Mouse (Mus musculus) forebrain, embryonic 10.5 days (tissue): ENCODE data around the gene Orm3. TPM values are rescaled to one million over a fixed set of nuclear protein-coding genes. Genes with fewer than 3 reads are reported as not detected.

ENCODE experiments used
- DNase-seq: peaks from one replicate; pipeline ENCODE4 v3.0.0-alpha.2; 2017; ENCODE audit warnings: low spot score; ENCODE audit errors: extremely low spot score
- H3K27ac ChIP-seq: fragments of 300-500 bp; sonication (generic); 2 replicates; pipeline ENCODE4 v1.5.1; 2016; ENCODE audit warnings: mild to moderate bottlenecking
- H3K27me3 ChIP-seq: fragments of 300-500 bp; sonication (generic); 2 replicates; pipeline ENCODE4 v1.6.1; 2016; ENCODE audit warnings: mild to moderate bottlenecking; ENCODE audit not compliant: poor library complexity, severe bottlenecking
- H3K36me3 ChIP-seq: fragments of 300-500 bp; sonication (generic); replicated peaks from 2 replicates; pipeline ENCODE4 v1.6.1; 2016; ENCODE audit warnings: mild to moderate bottlenecking, moderate library complexity
- H3K4me1 ChIP-seq: fragments of 300-500 bp; sonication (generic); 2 replicates; pipeline ENCODE4 v1.6.1; 2016
- H3K4me3 ChIP-seq: fragments of 300-500 bp; sonication (generic); 2 replicates; pipeline ENCODE4 v1.5.1; 2016; ENCODE audit warnings: mild to moderate bottlenecking, moderate library complexity
- H3K9me3 ChIP-seq: fragments of 300-500 bp; sonication (generic); 2 replicates; pipeline ENCODE4 v1.6.1; 2016; ENCODE audit warnings: mild to moderate bottlenecking, moderate library complexity
- WGBS: fragments of 180-500 bp; shearing (Covaris S2); methylation state at CpG from one replicate; pipeline ENCODE4 v1.1.7; 2016; 5-methylcytosine and 5-hydroxymethylcytosine counted together
- polyA plus RNA-seq: library from polyadenylated mRNA; unstranded; fragments of >200 nt; fragmentation: Nextera tagmentation; extraction: Ambion mirVana; gene quantifications from 2 replicates; pipeline ENCODE4 v1.2.1, GENCODE M21; 2016

The Orm3 gene
- polyA plus RNA-seq, 1 experiment from 2014 or later: not detected

DNA sequence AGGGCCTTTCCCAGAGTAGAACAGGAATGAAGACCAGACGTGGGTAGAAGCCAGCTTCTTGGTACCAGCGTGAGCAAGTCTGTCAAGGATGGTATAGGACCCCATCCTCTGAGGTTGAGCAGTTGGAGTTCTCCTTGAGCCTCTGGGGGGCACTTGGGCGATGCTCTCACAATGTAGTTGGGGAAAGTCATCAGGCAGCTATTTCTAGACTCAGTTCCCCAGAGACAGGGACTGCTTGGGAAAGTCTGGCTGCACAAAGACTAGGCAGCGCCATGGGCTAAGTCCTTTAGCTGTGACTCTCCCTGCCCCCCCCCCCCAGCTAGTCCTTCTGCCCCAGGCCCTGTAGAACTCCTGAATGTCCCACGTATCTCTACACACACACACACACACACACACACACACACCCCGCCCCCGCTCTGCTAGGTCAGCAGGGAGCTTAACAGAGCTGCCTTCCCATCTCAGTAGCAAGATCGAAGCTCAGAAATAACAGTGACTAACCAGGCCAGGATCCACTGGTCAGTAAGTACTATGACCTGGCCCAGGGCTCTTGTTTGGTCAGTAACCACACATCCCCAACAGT is 43.8 kb downstream of the Orm3 start:
- no peak for DNase-seq
- H3K9me3 ChIP-seq: no peaks in the 10 kb centered on the region
- H3K27me3 ChIP-seq: no peaks in the 10 kb centered on the region
- 75% methylated on average over 8 of the region's 8 CpGs for WGBS
- H3K27ac ChIP-seq: peak overlapping the region; percentile 48; the same call in 1 of the 2 replicates
- peaks cover 56% of the 10 kb centered on the region for H3K4me1 ChIP-seq
- peaks cover 21% of the 10 kb centered on the region for H3K36me3 ChIP-seq
- H3K4me3 ChIP-seq: no peak overlapping the region

DNA sequence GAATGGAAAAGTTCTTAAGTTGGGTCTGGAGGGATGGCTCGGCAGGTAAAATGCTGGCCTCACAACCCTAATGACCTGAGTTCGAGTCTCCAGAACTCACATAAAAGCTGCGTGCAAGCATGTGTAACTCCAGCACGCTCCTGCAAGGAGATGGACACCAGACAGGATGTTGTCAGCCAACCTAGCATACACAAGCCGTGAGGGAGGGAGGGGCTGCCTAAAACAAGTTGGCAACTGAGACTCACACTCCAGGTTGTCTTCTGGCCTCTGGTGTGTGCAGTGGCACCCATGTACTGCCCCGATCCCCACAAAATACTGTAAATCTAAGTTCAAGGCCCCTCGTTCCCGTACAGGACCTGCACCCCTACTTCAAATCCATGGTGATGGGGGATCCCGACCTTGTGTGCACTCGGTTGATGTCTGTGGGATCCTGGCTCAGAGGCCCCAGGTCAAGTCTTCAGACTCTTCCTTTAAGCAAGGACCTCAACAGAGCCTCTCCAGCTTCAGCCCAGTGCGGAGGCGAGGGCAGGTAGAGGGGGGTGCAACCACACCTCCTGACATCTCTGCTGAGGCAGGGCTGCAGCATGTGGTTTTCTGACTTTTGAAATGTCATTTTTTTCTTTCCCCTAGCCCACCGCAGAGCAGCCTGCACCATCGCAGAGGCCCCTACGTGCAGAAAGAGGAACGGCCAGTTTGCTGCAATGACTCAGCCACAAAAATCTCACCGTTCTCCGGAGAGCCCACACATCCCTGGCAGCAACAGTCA is 44.8 kb downstream of the Orm3 start:
- Histone ChIP-seq H3K4me3 (no peak overlapping the region), H3K9me3 (no peaks in the 10 kb centered on the region), H3K27ac (no peak overlapping the region), H3K27me3 (no peaks in the 10 kb centered on the region), H3K36me3 (peaks cover 11% of the 10 kb centered on the region), H3K4me1 (peaks cover 65% of the 10 kb centered on the region)
- WGBS: 92% methylated on average over 18 of the region's 18 CpGs
- no peak for DNase-seq

DNA sequence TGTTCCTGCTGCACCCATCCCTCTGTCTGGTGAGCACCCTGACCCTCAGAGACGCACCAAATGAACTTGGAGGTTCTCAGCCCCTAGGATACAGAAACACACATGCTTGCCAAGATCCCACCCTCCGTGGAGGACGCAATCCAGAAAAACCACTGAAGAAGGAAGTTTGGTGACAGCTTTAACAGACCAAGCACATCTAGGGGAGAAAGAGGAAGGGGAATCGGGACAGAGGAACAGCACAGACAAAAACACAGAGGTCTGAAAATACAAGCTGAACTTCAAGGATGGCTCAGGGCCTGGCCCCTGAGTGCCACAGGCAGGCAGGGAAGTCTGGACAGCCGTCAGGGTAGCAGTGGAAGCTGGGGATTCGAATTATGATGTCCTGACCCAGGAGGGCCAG is 45.7 kb downstream of the Orm3 start:
- Histone ChIP-seq H3K9me3 (no peaks in the 10 kb centered on the region), H3K36me3 (peaks cover 9% of the 10 kb centered on the region), H3K27ac (0 out of 2 replicates have a peak overlapping the region, but pooled peaks have one; percentile 89), H3K4me1 (peaks cover 67% of the 10 kb centered on the region), H3K27me3 (no peaks in the 10 kb centered on the region), H3K4me3 (no peak overlapping the region)
- WGBS: 93% methylated on average over 6 of the region's 6 CpGs
- no peak for DNase-seq

DNA sequence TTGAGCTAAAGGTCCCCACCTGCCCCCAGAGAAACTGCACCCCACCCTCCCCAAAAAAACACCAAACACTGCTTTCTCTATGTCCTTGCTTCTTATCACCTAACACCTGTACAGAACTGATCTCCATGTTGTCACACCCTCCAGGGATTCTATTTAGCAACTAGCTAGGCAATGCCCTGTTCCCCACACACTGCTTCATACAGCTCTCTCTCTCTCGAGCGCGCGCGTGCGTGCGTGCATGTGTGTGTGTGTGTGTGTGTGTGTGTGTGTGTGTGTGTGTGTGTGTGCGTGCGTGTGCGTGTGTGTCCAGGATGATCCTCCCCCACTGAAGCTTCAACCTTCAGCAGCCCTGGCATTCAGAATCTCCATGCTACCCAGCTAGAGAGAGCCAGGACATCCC is 46.1 kb downstream of the Orm3 start:
- Histone ChIP-seq H3K4me1 (peaks cover 67% of the 10 kb centered on the region), H3K27ac (peak overlapping the region; percentile 89), H3K9me3 (no peaks in the 10 kb centered on the region), H3K27me3 (no peaks in the 10 kb centered on the region), H3K4me3 (peak overlapping the region; percentile 43; the same call in 1 of the 2 replicates), H3K36me3 (peaks cover 9% of the 10 kb centered on the region)
- no peak for DNase-seq
- 92% methylated on average over 10 of the region's 10 CpGs for WGBS

DNA sequence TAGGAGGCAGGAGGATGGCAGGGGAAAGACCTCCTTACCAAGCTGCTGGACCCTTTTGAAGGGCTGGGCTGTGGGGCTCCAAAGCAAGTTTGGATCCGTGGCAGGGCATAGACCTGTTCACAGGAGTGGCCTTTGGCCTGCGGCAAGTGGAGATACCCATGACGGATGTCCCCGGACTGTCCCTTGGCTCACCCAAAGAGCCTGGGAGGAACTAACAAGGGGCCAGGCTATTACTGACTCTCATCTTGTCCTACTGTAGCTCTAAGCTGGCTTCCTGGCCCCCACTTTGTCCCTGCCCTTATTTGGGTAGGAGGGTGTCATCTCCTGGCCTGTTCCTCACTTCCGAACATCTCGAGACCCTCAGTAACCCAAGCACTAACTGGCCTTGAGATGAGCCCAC is 46.6 kb downstream of the Orm3 start:
- Histone ChIP-seq H3K4me1 (peaks cover 67% of the 10 kb centered on the region), H3K36me3 (peaks cover 5% of the 10 kb centered on the region), H3K9me3 (no peaks in the 10 kb centered on the region), H3K27me3 (no peaks in the 10 kb centered on the region), H3K4me3 (peak overlapping the region; percentile 43), H3K27ac (peak overlapping the region; percentile 89)
- WGBS: 77% methylated on average over 6 of the region's 6 CpGs
- DNase-seq: no peak

DNA sequence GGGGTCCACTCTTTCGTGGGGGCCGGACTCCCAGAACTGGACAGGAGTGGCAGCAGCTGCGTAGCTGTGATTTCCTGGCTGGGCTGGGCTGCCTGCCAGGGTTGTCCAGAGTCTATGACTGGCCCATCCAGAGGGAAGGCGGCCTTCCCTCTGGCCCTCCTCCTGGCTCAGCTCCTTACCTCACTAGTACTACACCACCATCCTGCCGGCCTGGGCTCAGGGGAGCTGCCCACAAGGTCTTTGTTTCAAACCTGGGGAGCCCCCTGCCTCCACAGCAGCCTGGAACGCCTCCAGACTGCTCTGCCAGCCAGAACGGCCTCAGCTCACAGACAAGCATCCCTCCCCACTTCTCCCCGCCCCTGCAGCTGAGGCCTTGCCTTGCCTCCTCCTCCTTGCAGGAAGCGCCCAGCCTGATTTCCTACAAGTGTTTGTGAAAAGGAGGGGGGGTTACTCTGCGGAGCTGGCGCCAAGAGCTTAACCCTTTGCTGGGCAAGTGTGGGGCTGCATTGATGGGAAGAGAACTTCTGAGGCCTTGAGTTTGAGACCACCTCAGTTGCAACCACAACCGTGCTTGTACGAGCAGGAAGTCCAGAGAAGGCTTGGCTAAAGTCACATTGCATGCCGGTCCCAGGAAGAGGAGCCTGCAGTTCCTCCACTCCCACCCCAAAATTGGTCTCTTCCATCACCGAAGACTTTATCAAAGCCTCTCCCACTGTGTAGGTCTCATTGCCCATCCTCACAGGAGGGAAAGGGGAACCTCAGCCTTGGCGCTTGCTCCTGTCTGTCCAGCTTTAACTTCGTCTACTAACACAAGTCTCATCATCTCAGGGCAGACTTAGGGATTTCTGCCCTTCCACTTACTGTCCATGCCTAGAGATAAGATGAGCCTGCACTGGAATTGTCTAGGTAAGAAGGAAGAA is 47.3 kb downstream of the Orm3 start, which contains the start of gene Akna:
TSS of gene Akna (minus strand) at position 315 of the 920 bp plus-strand sequence.
- H3K4me1 ChIP-seq: peaks cover 68% of the 10 kb centered on the region
- no peaks in the 10 kb centered on the region for H3K9me3 ChIP-seq
- H3K36me3 ChIP-seq: no peaks in the 10 kb centered on the region
- peaks cover 6% of the 10 kb centered on the region for H3K27me3 ChIP-seq
- WGBS: 20% methylated on average over 17 of the region's 17 CpGs
- H3K4me3 ChIP-seq: peak within 1 kb of the TSS; percentile 43
- H3K27ac ChIP-seq: peak within 1 kb of the TSS; percentile 89
- peak; percentile 70 for DNase-seq

DNA sequence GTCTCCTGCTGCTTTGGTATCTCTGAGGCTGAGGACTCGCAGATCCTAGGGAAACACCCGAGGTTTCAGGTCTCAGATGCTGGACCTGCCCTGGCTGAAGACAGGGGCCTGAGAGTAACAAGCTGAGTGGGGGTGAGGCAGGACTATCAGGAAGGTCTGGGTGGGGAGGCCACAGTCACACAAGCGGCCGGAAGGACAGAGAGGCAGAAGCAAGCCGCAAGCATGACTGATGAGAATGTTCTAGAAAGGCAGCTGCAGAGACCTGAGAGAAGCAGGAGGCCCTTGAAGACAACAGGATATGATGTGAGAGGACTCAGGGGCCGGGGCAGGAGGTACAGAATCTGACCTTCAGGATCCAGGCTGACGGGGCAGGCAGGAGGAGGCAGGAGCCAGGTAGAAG is 48.2 kb downstream of the Orm3 start:
- H3K36me3 ChIP-seq: no peaks in the 10 kb centered on the region
- WGBS: 78% methylated on average over 7 of the region's 7 CpGs
- H3K4me3 ChIP-seq: no peak overlapping the region
- H3K27me3 ChIP-seq: peaks cover 11% of the 10 kb centered on the region
- peak overlapping the region; percentile 89 for H3K27ac ChIP-seq
- H3K4me1 ChIP-seq: peaks cover 69% of the 10 kb centered on the region
- no peak for DNase-seq
- no peaks in the 10 kb centered on the region for H3K9me3 ChIP-seq

DNA sequence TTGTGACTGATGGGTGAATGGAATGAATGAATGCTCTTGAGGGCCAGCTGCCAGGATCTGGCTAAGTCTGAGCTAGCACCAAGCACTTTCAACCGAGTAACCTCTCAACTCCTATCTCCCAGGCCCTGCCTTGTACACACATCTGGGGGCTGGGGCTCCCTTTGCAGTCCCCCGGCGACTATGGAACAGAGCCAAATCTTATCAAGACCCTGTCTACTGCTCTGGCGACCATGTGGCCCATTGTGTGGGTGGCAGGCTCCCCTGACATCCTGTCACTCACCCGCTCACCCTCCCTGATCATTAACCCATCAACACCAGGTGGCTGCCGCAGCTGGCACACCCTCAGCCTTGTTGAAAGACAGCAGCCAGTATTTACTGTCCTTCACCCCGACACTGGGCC is 49.1 kb downstream of the Orm3 start:
- H3K27ac ChIP-seq: peak overlapping the region; percentile 89

DNA sequence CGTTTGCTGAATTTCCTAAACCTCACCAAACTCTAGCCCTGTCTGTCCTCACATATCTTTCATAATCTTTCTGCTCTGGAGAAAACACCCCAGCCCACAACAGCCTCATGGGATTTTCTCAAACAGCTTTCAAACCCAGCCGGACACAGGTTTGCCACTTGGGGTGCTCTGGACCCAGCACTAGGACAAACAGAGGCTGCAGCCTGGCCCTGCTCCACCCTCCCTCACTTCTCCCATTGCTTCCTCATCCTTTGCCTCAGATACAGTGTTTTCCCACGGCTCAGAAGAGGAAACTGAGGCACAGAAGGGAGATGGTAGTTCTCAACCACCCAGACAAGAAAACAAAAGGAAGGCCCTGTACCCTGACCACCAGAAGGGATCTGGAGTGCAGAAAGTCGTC is 49.7 kb downstream of the Orm3 start:
- Histone ChIP-seq H3K36me3 (no peaks in the 10 kb centered on the region), H3K27ac (peak overlapping the region; percentile 89; the same call in 1 of the 2 replicates), H3K4me3 (no peak overlapping the region), H3K4me1 (peaks cover 70% of the 10 kb centered on the region), H3K27me3 (peaks cover 13% of the 10 kb centered on the region), H3K9me3 (no peaks in the 10 kb centered on the region)
- no peak for DNase-seq
- 66% methylated on average over 4 of the region's 4 CpGs for WGBS

More for the DNA sequence above, 49.1 kb downstream of the Orm3 start:
- WGBS: 59% methylated on average over 7 of the region's 7 CpGs
- no peak for DNase-seq
- peaks cover 69% of the 10 kb centered on the region for H3K4me1 ChIP-seq
- no peaks in the 10 kb centered on the region for H3K9me3 ChIP-seq
- H3K27me3 ChIP-seq: peaks cover 13% of the 10 kb centered on the region
- H3K36me3 ChIP-seq: no peaks in the 10 kb centered on the region
- no peak overlapping the region for H3K4me3 ChIP-seq

DNA sequence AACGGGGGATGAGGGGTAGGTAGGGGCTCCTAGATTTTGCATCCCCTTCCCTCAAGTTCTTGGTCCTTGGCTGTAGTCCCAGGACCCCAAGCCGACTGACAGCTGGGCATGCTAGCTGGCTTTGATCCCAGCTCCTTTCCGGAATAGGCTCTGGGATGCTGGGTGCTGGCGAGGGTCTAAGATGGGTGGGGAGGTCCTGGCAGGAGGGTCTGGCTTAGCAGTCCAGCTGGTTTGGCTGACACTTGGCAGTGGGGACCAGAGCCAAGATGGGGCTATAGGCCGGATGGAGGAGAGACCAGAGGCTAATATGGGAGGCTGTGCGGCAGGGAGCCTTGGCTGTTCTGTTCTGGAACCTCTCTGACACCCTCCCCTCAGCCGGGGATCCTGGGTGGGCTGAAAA is 52.3 kb downstream of the Orm3 start:
- 67% methylated on average over 7 of the region's 7 CpGs for WGBS
- peak overlapping the region; percentile 73; the same call in 1 of the 2 replicates for H3K4me3 ChIP-seq
- H3K4me1 ChIP-seq: peaks cover 55% of the 10 kb centered on the region
- peak overlapping the region; percentile 52 for H3K27ac ChIP-seq
- H3K9me3 ChIP-seq: no peaks in the 10 kb centered on the region
- H3K36me3 ChIP-seq: no peaks in the 10 kb centered on the region
- H3K27me3 ChIP-seq: peaks cover 19% of the 10 kb centered on the region
- DNase-seq: no peak

DNA sequence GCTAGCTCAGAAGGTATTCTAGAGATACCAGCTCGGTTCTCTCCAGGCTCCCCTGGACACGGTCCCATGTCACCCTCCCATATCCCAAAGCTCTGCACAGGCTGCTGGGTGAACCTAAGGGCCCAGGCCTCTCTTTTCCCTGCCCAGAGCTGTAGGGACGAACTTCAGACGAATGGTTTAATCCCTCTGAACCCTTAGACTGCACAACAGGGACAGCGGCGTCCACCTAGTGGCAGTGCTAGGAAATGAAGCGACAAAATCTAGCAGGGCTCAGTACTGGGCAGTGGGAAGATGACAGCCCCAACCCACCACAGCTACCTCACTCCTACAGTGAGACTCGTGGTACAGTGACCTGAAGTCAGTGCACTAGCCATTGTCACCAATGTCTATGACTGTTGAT is 52.7 kb downstream of the Orm3 start:
- Histone ChIP-seq H3K4me3 (peak overlapping the region; percentile 73; the same call in 1 of the 2 replicates), H3K9me3 (no peaks in the 10 kb centered on the region), H3K4me1 (peaks cover 51% of the 10 kb centered on the region), H3K27ac (peak overlapping the region; percentile 52), H3K27me3 (peaks cover 19% of the 10 kb centered on the region), H3K36me3 (no peaks in the 10 kb centered on the region)
- peak; percentile 70 for DNase-seq
- 6% methylated on average over 8 of the region's 8 CpGs for WGBS
